Mouse (Mus musculus): ENCODE measurements around the gene Fcgr1. TPM values are rescaled to one million over a fixed set of nuclear protein-coding genes. Genes with fewer than 3 reads are reported as not detected.

Fcgr1 gene
- polyA plus RNA-seq (2017; shearing (Covaris generic)), result not detected

DNA sequence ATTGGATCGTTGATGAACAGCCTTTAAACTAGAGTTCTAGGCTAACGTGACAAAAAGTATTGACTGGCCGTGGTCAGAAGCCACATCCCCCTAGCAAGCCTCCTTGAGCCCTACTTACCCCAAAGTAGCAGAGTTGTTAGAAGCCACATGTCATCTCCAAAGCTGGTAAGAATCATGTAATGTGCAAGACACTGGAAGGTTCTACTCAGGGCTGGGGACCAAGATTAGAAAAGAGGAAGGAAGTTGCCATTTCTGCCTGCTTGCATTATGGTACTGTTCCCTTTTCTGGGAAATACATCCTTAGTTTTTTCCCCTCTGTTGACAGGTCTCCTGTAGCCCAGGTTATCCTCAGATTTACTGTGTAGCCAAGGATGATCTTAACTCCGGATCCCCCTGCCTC is at the start of gene Fcgr1:
Gene Fcgr1 (minus strand): TSS at position 183 of the 400 bp plus-strand sequence.

DNA sequence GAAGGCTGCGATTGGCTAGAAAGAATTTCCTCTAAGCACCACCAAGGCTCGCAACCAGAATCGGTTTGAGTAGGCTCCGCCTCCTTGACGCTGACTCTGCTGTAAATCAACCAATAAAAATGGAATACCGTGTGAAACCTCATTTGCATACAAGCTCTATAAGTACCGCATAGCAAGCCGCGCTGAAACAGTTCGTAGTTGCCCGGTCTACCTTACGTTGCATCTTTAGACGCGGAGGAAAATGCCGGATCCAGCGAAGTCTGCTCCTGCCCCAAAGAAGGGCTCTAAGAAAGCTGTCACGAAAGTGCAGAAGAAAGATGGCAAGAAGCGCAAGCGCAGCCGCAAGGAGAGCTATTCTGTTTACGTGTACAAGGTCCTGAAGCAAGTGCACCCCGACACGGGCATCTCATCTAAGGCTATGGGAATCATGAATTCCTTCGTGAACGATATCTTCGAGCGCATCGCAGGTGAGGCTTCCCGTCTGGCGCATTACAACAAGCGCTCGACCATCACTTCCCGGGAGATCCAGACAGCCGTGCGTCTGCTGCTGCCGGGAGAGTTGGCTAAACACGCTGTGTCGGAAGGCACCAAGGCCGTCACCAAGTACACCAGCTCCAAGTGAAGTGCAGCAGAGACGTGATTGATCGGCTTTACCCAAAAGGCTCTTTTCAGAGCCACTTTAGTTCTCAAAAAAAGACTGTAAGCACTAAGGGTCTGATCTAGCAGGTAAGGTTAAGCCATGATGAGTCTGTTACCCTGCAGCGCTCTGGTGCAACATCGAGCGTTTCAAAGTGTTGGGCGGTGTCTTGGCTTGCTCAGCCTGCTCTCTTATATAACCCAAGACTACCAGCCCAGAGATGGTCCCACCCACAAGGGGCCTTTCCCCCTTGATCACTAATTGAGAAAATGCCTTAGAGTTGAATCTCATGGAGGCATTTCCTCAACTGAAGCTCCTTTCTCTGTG is 24.0 kb downstream of the Fcgr1 start, which contains the start of gene Hist2h2bb:
Gene Hist2h2bb (plus strand): TSS at position 242 of the 964 bp plus-strand sequence.

DNA sequence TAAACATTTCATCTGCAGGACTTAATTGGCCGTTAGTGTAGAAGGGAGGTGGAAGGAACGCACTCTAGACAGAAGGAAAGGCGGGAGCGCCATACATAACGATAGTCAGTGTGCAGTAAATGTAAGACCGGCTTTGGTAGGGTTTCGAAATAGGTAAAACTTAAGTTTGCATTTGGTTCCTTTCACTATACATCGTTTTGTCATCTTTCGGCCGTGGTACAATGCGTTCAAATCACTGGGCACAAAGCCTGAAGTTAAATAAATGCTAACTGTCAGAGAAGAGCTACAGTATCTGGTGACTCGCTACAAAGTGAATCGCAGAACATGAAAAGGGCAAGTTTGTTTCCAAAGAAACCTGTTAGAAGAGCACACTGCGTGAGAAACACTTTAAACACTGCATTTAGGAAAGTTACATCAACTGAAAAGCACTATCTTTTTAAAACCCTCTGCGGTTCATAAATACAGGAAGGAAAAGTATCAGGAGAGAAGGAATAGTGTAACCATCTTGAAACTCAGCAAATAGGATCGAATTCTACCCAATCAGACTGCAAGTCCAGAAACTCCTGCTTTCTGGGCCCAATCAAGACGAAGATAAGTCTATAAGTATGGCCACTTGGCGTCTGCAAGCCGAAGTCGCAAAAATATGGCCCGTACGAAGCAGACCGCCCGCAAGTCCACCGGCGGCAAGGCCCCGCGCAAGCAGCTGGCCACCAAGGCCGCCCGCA is 25.6 kb downstream of the Fcgr1 start, which contains the start of gene Hist2h3b:
Gene Hist2h3b (plus strand): TSS at position 604 of the 725 bp plus-strand sequence.

DNA sequence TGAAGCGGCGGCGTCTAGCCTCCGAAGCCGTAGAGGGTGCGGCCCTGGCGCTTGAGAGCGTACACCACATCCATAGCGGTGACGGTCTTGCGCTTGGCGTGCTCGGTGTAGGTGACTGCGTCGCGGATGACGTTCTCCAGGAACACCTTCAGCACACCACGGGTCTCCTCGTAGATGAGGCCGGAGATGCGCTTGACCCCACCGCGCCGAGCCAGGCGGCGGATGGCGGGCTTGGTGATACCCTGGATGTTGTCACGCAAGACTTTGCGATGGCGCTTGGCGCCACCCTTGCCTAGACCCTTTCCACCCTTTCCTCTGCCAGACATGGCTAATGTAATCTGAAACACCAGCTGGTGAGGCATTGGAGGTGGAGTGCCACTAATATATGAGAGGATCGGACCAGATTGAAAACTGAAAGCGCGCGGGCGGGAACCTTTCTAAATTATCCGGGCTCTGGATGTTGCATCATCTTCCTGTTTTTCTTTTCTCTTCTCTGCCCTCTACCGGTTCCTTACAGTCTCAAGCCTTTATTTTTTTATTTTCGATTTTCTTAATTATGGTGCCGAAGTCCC is 30.7 kb downstream of the Fcgr1 start, which contains the start of gene Hist2h4:
Gene Hist2h4 (minus strand): TSS at position 333 of the 572 bp plus-strand sequence.

DNA sequence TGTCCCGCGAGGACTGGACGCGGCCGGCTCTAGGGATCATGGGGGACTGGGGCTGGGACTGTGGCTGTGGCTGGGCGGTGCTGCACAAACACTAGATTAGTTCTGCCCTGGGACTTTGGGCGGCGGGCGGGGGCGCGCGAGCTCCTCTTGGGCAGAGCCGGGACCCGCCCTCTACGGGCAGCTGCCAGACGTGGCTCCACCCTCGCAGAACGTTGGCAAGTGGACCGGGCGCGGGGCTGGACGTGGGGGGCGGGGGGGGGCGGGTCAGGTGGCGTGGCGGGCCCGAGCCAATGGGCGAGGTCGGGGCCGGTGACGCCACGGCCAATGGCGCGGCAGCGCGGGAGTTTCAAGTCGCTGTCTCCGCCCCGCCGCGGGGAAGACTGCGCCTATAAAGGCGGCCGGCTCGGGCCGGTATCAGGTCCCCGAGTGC is 47.3 kb downstream of the Fcgr1 start, which contains the start of gene Hist2h3c1:
Gene Hist2h3c1 (plus strand): TSS at position 259 of the 430 bp plus-strand sequence.

DNA sequence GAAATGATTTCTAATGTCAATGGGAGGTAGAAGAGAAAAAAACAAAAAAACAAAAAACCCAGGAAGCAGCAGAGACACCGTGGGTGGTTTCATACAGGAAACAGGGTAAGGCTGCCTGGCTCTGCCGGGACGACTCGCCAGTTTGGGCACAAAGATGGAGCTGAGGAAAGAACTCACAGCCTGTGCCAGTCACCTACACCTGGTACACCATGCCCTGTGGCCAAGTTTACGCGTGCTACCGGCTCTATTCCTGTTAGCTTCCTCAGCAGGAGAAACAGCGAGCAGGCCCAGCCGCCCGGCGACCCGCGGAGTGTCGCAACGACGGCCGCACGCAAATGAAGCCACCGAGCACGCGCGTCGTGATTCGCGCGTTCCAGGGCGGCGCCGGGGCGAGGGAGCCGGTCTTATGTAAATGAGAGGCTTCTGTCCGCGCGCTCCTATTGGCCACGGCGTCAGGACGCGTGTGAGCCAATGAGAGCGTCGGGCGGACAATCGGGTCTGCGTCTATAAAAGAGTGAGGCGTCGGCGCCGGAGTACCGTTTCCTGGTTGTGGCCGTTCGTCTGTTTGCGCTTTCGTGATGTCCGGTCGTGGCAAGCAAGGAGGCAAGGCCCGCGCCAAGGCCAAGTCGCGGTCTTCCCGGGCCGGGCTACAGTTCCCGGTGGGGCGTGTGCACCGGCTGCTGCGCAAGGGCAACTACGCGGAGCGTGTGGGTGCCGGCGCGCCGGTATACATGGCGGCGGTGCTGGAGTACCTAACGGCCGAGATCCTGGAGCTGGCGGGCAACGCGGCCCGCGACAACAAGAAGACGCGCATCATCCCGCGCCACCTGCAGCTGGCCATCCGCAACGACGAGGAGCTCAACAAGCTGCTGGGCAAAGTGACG is 48.5 kb downstream of the Fcgr1 start, which contains the start of gene Hist2h2aa1:
Gene Hist2h2aa1 (plus strand): TSS at position 495 of the 884 bp plus-strand sequence.

DNA sequence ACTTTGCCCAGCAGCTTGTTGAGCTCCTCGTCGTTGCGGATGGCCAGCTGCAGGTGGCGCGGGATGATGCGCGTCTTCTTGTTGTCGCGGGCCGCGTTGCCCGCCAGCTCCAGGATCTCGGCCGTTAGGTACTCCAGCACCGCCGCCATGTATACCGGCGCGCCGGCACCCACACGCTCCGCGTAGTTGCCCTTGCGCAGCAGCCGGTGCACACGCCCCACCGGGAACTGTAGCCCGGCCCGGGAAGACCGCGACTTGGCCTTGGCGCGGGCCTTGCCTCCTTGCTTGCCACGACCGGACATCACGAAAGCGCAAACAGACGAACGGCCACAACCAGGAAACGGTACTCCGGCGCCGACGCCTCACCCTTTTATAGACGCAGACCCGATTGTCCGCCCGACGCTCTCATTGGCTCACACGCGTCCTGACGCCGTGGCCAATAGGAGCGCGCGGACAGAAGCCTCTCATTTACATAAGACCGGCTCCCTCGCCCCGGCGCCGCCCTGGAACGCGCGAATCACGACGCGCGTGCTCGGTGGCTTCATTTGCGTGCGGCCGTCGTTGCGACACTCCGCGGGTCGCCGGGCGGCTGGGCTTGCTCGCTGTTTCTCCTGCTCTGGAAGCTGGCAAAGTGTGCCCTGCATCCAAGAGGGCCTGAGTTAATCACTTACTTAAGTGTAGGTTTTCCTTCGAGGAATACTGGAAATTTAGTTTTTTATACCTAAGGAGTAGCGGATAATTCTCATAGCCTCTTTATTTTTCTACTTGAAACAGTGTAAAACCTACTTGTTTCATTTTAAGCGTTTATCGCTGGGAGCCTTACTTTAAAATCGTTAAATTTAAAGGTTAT is 53.6 kb downstream of the Fcgr1 start, which contains the start of gene Hist2h2aa2:
Gene Hist2h2aa2 (minus strand): TSS at position 328 of the 850 bp plus-strand sequence.

DNA sequence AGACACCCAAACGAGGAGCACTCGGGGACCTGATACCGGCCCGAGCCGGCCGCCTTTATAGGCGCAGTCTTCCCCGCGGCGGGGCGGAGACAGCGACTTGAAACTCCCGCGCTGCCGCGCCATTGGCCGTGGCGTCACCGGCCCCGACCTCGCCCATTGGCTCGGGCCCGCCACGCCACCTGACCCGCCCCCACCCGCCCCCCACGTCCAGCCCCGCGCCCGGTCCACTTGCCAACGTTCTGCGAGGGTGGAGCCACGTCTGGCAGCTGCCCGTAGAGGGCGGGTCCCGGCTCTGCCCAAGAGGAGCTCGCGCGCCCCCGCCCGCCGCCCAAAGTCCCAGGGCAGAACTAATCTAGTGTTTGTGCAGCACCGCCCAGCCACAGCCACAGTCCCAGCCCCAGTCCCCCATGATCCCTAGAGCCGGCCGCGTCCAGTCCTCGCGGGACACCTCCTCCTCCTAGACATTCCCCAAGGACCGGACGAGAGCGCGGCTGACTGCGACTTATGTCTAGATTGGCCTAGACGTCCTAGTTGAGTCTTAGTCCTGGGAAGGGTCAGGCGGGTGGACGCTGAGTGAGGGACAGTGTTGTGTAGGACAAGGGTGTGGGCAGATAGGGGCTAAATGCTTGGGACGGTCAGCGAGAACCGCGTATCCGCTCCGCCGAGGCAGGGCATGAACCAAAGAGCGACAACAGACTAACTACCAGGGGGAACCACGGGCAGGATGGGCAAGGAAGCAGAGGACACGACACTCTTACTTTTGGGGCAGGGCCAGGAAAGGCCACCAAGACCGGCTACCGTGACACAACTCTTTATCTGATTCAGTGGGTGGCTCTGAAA is 54.6 kb downstream of the Fcgr1 start, which contains the start of gene Hist2h3c2:
Gene Hist2h3c2 (minus strand): TSS at position 174 of the 840 bp plus-strand sequence.

Other genes with a start within 250 kb of the Fcgr1 start
- gene Vps45, start 235.5 kb downstream of the Fcgr1 start, polyA plus RNA-seq (2017; shearing (Covaris generic)), result 11.1 TPM
- 17.9 TPM for gene Otud7b, start 189.4 kb downstream of the Fcgr1 start, polyA plus RNA-seq (2017; shearing (Covaris generic))
- gene Mtmr11, start 132.0 kb downstream of the Fcgr1 start, polyA plus RNA-seq (2017; shearing (Covaris generic)), result 2.8 TPM
- 132 TPM for gene Sf3b4, start 121.6 kb downstream of the Fcgr1 start, polyA plus RNA-seq (2017; shearing (Covaris generic))
- 0.45 TPM for gene Sv2a, start 112.8 kb downstream of the Fcgr1 start, polyA plus RNA-seq (2017; shearing (Covaris generic))
- 16.9 TPM for gene Bola1, start 74.3 kb downstream of the Fcgr1 start, polyA plus RNA-seq (2017; shearing (Covaris generic))
- not detected for gene Hist2h2ab, start 74.1 kb downstream of the Fcgr1 start, polyA plus RNA-seq (2017; shearing (Covaris generic))
- gene Hist2h2ac, start 73.1 kb downstream of the Fcgr1 start, polyA plus RNA-seq (2017; shearing (Covaris generic)), result 11.7 TPM
- 1.2 TPM for gene Hist2h2be, start 72.8 kb downstream of the Fcgr1 start, polyA plus RNA-seq (2017; shearing (Covaris generic))
- gene Hist2h3c2, start 54.8 kb downstream of the Fcgr1 start, polyA plus RNA-seq (2017; shearing (Covaris generic)), result not detected
- gene Hist2h2aa2, start 53.7 kb downstream of the Fcgr1 start, polyA plus RNA-seq (2017; shearing (Covaris generic)), result 52.4 TPM
- 3.2 TPM for gene Hist2h2aa1, start 48.5 kb downstream of the Fcgr1 start, polyA plus RNA-seq (2017; shearing (Covaris generic))
- gene Hist2h3c1, start 47.3 kb downstream of the Fcgr1 start, polyA plus RNA-seq (2017; shearing (Covaris generic)), result not detected
- 3.1 TPM for gene Hist2h4, start 30.7 kb downstream of the Fcgr1 start, polyA plus RNA-seq (2017; shearing (Covaris generic))
- 5.5 TPM for gene Hist2h3b, start 25.3 kb downstream of the Fcgr1 start, polyA plus RNA-seq (2017; shearing (Covaris generic))
- gene Hist2h2bb, start 24.2 kb downstream of the Fcgr1 start, polyA plus RNA-seq (2017; shearing (Covaris generic)), result 3.3 TPM
- gene BC107364, start 158.3 kb upstream of the Fcgr1 start, polyA plus RNA-seq (2017; shearing (Covaris generic)), result not detected
- gene Hfe2, start 231.2 kb upstream of the Fcgr1 start, polyA plus RNA-seq (2017; shearing (Covaris generic)), result not detected